Comparison of ENCODE assay signal across 8 mouse cellular contexts in the genomic region with DNA sequence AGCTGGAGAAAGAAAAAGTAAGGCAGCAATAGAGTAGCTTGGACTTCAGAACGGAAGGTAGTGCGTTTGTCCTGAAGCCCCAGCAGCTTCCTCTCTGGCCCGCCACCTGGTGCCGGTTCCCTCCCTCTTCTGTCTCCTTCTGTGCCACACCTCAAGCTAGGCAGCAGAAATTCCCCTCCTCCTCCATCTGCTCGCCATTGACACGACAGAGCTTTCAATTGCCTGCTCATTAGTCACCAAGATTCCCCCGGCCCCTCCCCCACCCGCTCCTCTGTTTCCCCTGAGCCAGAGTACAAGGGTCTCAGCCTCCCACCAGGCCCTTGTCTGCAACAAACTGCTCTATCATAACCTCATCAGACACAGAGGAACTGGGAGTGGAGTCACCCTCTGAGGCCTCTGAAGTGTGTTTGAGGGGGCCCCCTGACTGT. TPM values are rescaled to one million over a fixed set of nuclear protein-coding genes. Genes with fewer than 3 reads are reported as not detected.
DNase-seq lines count a peak whose midpoint lies in the region; ATAC-seq and TF ChIP-seq lines count a peak whose summit lies in the region.

No protein-coding gene starts in this region.

- peaks cover 22% of the 10 kb centered on the region for H3K4me1 ChIP-seq in forebrain, embryonic 13.5 days
- H3K4me1 ChIP-seq in liver, embryonic 12.5 days: peaks cover 40% of the 10 kb centered on the region
- no peaks in the 10 kb centered on the region for H3K4me1 ChIP-seq in cerebellum, adult 2 months (ENCODE audit: control insufficient read depth, insufficient read depth, low read length)

- no peak for TF ChIP-seq CTCF in cerebellum, adult 2 months (IDR thresholded peaks at IDR 0.05; ENCODE audit: borderline replicate concordance, insufficient read depth, low read depth, low read length)

- peak; percentile 90 for ATAC-seq in forebrain, embryonic 13.5 days
- peak; percentile 70 for ATAC-seq in liver, embryonic 12.5 days

- peak overlapping the region; percentile 74 for H3K27ac ChIP-seq in forebrain, embryonic 13.5 days
- H3K27ac ChIP-seq in liver, embryonic 12.5 days: peak overlapping the region; percentile 71
- H3K27ac ChIP-seq in cerebellum, adult 2 months (ENCODE audit: insufficient read depth, low read length): no peak overlapping the region

- H3K4me3 ChIP-seq in forebrain, embryonic 13.5 days: no peak overlapping the region
- no peak overlapping the region for H3K4me3 ChIP-seq in liver, embryonic 12.5 days
- no peak overlapping the region for H3K4me3 ChIP-seq in cerebellum, adult 2 months (replicated peaks; ENCODE audit: insufficient read depth, low read depth, low read length)

- H3K9me3 ChIP-seq in forebrain, embryonic 13.5 days (replicated peaks): no peaks in the 10 kb centered on the region
- H3K9me3 ChIP-seq in liver, embryonic 12.5 days (replicated peaks): no peaks in the 10 kb centered on the region

- H3K4me2 ChIP-seq in forebrain, embryonic 13.5 days: peak overlapping the region; percentile 12; the same call in 1 of the 2 replicates
- H3K4me2 ChIP-seq in liver, embryonic 12.5 days: peak overlapping the region; percentile 35

- no peak for TF ChIP-seq POLR2A in cerebellum, adult 2 months (IDR thresholded peaks at IDR 0.05; ENCODE audit: borderline replicate concordance, insufficient read depth, low read length)

- H3K36me3 ChIP-seq in forebrain, embryonic 13.5 days (ENCODE audit: poor library complexity, severe bottlenecking): no peaks in the 10 kb centered on the region
- H3K36me3 ChIP-seq in liver, embryonic 12.5 days: no peaks in the 10 kb centered on the region

- H3K27me3 ChIP-seq in forebrain, embryonic 13.5 days: no peaks in the 10 kb centered on the region
- H3K27me3 ChIP-seq in liver, embryonic 12.5 days (replicated peaks): no peaks in the 10 kb centered on the region
- H3K27me3 ChIP-seq in cerebellum, adult 2 months (ENCODE audit: control insufficient read depth, insufficient read depth, low read length): no peaks in the 10 kb centered on the region

- no peak overlapping the region; the same call in 1 of the 2 replicates for H3K9ac ChIP-seq in forebrain, embryonic 13.5 days
- 0 out of 2 replicates have a peak overlapping the region, but pooled peaks have one; percentile 3 for H3K9ac ChIP-seq in liver, embryonic 12.5 days

- 0% methylated on average over 8 of the region's 8 CpGs for WGBS in forebrain, embryonic 13.5 days
- WGBS in liver, embryonic 12.5 days (ENCODE audit: insufficient replicate concordance): 6% methylated on average over 8 of the region's 8 CpGs
- WGBS in cerebellum, adult 2 months: 19% methylated on average over 8 of the region's 8 CpGs

- DNase-seq in lung, adult 18-20 months: peak; percentile 49 to 68
- DNase-seq in lung, postnatal 10 days: no peak
- peak; percentile 84 for DNase-seq in retina, embryonic 14.5 days (ENCODE audit: low spot score)
- DNase-seq in cerebellum, adult 2 months: no peak
- DNase-seq in heart, adult 9 months (ENCODE audit: low spot score in 2 of 2): no peak
- DNase-seq in gastrocnemius, postnatal 4 days (ENCODE audit: low spot score in 2 of 2): no peak

RNA-seq across cellular contexts. Expression of gene 1700122O11Rik, which starts 48.1 kb away (rescaled TPM):
- not detected in 2 replicates for polyA plus RNA-seq in forebrain, embryonic 13.5 days (2015; fragmentation: Nextera tagmentation; extraction: Ambion mirVana)
- polyA plus RNA-seq in liver, embryonic 12.5 days (2016; fragmentation: Nextera tagmentation; extraction: Ambion mirVana): not detected in 2 replicates
- not detected in 2 replicates for polyA plus RNA-seq in cerebellum, adult 2 months (2012; rRNA removed)
- total RNA-seq in gastrocnemius, postnatal 4 days (2021): not detected

Comparison
In these comparisons a context has a peak if more than half of its experiments do, and no peak if none do; other contexts are left out.
1. DNase-seq: peak in lung, adult 18-20 months (2 of 2) and retina, embryonic 14.5 days (single experiment); none in lung, postnatal 10 days (single experiment), cerebellum, adult 2 months (0 of 2), heart, adult 9 months (0 of 2) and gastrocnemius, postnatal 4 days (0 of 2).